Mouse (Mus musculus): ENCODE measurements around the gene Clock. TPM values are rescaled to one million over a fixed set of nuclear protein-coding genes. Genes with fewer than 3 reads are reported as not detected.
A peak's percentile ranks its signal among the peaks of the same experiment; 100 is the strongest.

Clock gene
- polyA plus RNA-seq, 1 experiment = 0.08 TPM

DNA sequence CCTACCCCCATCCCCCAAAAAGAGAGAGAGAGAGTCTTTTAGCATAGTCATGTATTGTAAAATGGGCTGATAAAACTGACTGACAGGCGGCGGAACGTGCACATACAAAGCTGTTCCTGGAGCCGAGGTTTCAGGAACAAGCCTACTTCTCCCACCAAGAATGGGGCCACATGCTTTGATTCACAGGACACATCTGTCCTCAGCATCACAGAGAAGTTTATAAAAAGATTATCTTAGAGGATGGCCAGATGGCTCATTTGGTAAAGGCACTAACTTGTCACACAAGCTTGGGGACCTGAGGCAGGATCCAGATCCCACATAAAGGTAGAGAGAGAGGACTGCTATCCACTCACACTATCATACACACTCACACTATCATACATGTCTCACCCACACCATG, 20.5 kb upstream of the Clock start:
- TF ChIP-seq FLI1 (IDR thresholded peaks at IDR 0.05; ENCODE audit: low read length) (no peak), GATA1 (IDR thresholded peaks at IDR 0.05; ENCODE audit: borderline replicate concordance, low read length) (no peak)
- Histone ChIP-seq H3K4me3 (replicated peaks) (no peak overlapping the region), H3K36me3 (replicated peaks; ENCODE audit: low read length) (no peaks in the 10 kb centered on the region), H3K4me1 (no peaks in the 10 kb centered on the region), H3K27me3 (replicated peaks) (peaks cover 15% of the 10 kb centered on the region), H3K9me3 (peaks cover 4% of the 10 kb centered on the region)

- H3K27me3 ChIP-seq (replicated peaks) = peaks cover 21% of the 10 kb centered on the region
- TF ChIP-seq FLI1 (IDR thresholded peaks at IDR 0.05; ENCODE audit: low read length) (no peak), GATA1 (IDR thresholded peaks at IDR 0.05; ENCODE audit: borderline replicate concordance, low read length) (no peak)
- H3K9me3 ChIP-seq = peaks cover 10% of the 10 kb centered on the region
- H3K36me3 ChIP-seq (replicated peaks; ENCODE audit: low read length) = no peaks in the 10 kb centered on the region
- no peaks in the 10 kb centered on the region for H3K4me1 ChIP-seq
- H3K4me3 ChIP-seq (replicated peaks) = no peak overlapping the region
Observed at GRCm38 (mm10) chr5:76321249-76322196, 16.9 kb upstream of the Clock start.

DNA sequence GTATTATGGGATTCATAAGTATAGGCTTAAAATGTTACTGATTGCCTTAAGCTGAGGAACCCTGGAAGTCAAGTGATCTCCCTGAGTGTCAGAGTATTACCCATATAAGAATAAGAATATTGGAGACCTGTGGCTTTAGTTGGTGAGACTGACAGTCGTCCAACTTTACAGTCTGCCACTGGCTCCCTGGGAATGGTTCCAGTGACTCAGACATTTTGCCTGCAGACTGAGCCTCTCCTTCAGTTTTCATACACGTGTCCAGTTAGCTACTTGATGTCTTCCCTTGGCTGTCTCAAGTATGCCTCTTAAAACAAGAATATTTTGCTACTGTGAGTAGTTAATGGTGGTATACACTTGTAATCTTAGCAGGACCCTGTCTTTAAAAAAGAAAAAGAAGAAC, 3.6 kb upstream of the Clock start:
- TF ChIP-seq FLI1 (IDR thresholded peaks at IDR 0.05; ENCODE audit: low read length) (no peak), GATA1 (IDR thresholded peaks at IDR 0.05; ENCODE audit: borderline replicate concordance, low read length) (no peak)
- peaks cover 10% of the 10 kb centered on the region for H3K4me1 ChIP-seq
- no peak overlapping the region for H3K4me3 ChIP-seq (replicated peaks)
- no peaks in the 10 kb centered on the region for H3K9me3 ChIP-seq
- H3K36me3 ChIP-seq (replicated peaks; ENCODE audit: low read length) = no peaks in the 10 kb centered on the region
- peaks cover 30% of the 10 kb centered on the region for H3K27me3 ChIP-seq (replicated peaks)

GRCm38 (mm10) chr5:76306261-76306660, 1.7 kb upstream of the Clock start:
- Histone ChIP-seq H3K9me3 (no peaks in the 10 kb centered on the region), H3K4me3 (replicated peaks) (no peak overlapping the region), H3K36me3 (replicated peaks; ENCODE audit: low read length) (no peaks in the 10 kb centered on the region), H3K4me1 (peaks cover 10% of the 10 kb centered on the region), H3K27me3 (replicated peaks) (peaks cover 27% of the 10 kb centered on the region)
- TF ChIP-seq FLI1 (IDR thresholded peaks at IDR 0.05; ENCODE audit: low read length) (no peak), GATA1 (IDR thresholded peaks at IDR 0.05; ENCODE audit: borderline replicate concordance, low read length) (no peak)

DNA sequence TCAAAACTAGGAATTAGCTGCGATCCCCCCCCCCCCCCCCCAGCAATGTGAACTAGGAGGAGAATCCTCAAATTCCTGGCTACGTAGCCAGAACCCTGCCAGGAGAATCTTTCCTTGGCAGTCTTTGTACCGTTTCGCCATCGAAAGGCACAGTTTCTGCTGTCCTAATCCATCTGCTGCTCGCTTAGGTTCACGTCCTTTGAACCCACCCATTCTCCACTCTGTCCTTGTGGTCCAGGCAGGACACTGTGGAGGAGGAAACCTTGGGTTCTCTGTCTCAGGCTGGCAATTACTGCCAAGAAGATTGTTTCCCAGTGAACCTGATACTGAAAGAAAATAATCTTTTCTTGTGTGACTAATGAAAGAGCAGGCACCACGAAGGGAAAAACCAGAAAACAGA, 1.0 kb upstream of the Clock start:
- TF ChIP-seq GATA1 (IDR thresholded peaks at IDR 0.05; ENCODE audit: borderline replicate concordance, low read length) = no peak
- no peak for TF ChIP-seq FLI1 (IDR thresholded peaks at IDR 0.05; ENCODE audit: low read length)
- Histone ChIP-seq H3K27me3 (replicated peaks) (peaks cover 27% of the 10 kb centered on the region), H3K9me3 (no peaks in the 10 kb centered on the region), H3K4me3 (replicated peaks) (peak overlapping the region; percentile 82), H3K36me3 (replicated peaks; ENCODE audit: low read length) (no peaks in the 10 kb centered on the region), H3K4me1 (peaks cover 10% of the 10 kb centered on the region)

- no peaks in the 10 kb centered on the region for H3K9me3 ChIP-seq
- peaks cover 10% of the 10 kb centered on the region for H3K4me1 ChIP-seq
- H3K36me3 ChIP-seq (replicated peaks; ENCODE audit: low read length) = no peaks in the 10 kb centered on the region
- H3K27me3 ChIP-seq (replicated peaks) = peaks cover 13% of the 10 kb centered on the region
- H3K4me3 ChIP-seq (replicated peaks) = peak overlapping the region; percentile 94
- no peak for TF ChIP-seq FLI1 (IDR thresholded peaks at IDR 0.05; ENCODE audit: low read length)
- no peak for TF ChIP-seq GATA1 (IDR thresholded peaks at IDR 0.05; ENCODE audit: borderline replicate concordance, low read length)
Observed at GRCm38 (mm10) chr5:76303745-76304451, 694 bp downstream of the Clock start.

DNA sequence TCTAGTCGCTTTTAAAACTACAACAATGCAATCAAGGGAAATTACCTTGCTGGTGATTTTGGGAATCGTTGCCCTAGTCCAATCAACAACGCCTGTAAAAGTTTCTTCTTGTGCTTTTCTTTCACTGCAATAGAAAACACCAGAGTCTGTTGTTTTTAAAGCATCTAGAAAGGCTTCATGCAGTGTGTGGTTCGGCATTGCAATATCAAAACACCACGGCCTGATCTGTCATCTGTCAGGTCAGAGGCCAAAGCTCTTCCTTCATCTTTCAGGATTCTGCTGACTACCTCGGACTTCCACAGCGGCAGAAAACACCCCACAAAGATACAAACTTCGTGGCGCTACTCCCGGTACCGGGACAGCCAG, 1.2 kb downstream of the Clock start:
- TF ChIP-seq GATA1 (IDR thresholded peaks at IDR 0.05; ENCODE audit: borderline replicate concordance, low read length) = no peak
- TF ChIP-seq FLI1 (IDR thresholded peaks at IDR 0.05; ENCODE audit: low read length) = no peak
- no peaks in the 10 kb centered on the region for H3K36me3 ChIP-seq (replicated peaks; ENCODE audit: low read length)
- H3K4me3 ChIP-seq (replicated peaks) = peak overlapping the region; percentile 94
- H3K27me3 ChIP-seq (replicated peaks) = peaks cover 11% of the 10 kb centered on the region
- H3K4me1 ChIP-seq = peaks cover 10% of the 10 kb centered on the region
- H3K9me3 ChIP-seq = no peaks in the 10 kb centered on the region

- TF ChIP-seq GATA1 (IDR thresholded peaks at IDR 0.05; ENCODE audit: borderline replicate concordance, low read length) (no peak), FLI1 (IDR thresholded peaks at IDR 0.05; ENCODE audit: low read length) (no peak)
- H3K4me1 ChIP-seq = peaks cover 15% of the 10 kb centered on the region
- H3K9me3 ChIP-seq = no peaks in the 10 kb centered on the region
- H3K4me3 ChIP-seq (replicated peaks) = no peak overlapping the region
- no peaks in the 10 kb centered on the region for H3K36me3 ChIP-seq (replicated peaks; ENCODE audit: low read length)
- H3K27me3 ChIP-seq (replicated peaks) = peaks cover 11% of the 10 kb centered on the region
Observed at GRCm38 (mm10) chr5:76302009-76302408, 2.6 kb downstream of the Clock start.

GRCm38 (mm10) chr5:76289234-76289691, 15.3 kb downstream of the Clock start:
- peaks cover 2% of the 10 kb centered on the region for H3K36me3 ChIP-seq (replicated peaks; ENCODE audit: low read length)
- H3K9me3 ChIP-seq = no peaks in the 10 kb centered on the region
- H3K4me3 ChIP-seq (replicated peaks) = no peak overlapping the region
- peaks cover 22% of the 10 kb centered on the region for H3K4me1 ChIP-seq
- H3K27me3 ChIP-seq (replicated peaks) = no peaks in the 10 kb centered on the region
- no peak for TF ChIP-seq FLI1 (IDR thresholded peaks at IDR 0.05; ENCODE audit: low read length)
- TF ChIP-seq GATA1 (IDR thresholded peaks at IDR 0.05; ENCODE audit: borderline replicate concordance, low read length) = no peak

DNA sequence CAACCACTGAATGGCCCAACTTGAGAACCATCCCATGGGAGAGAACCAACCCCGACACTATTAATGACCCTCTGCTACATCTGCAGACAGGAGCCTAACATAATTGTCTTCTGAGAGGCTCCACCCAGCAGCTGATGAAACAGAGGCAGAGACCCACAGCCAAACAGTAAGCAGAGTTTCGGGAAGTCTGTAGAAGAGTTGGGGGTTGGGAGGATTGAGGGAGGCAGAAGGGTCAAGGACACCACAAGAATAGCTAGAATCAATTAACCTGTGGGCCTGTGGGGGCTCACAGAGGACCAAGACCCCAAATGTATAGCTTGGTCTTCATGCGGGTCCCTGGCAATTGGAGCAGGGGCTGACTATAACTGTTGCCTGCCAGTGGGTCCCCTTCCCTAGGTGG, 16.3 kb downstream of the Clock start:
- no peaks in the 10 kb centered on the region for H3K9me3 ChIP-seq
- H3K4me1 ChIP-seq = peaks cover 27% of the 10 kb centered on the region
- H3K27me3 ChIP-seq (replicated peaks) = no peaks in the 10 kb centered on the region
- peaks cover 2% of the 10 kb centered on the region for H3K36me3 ChIP-seq (replicated peaks; ENCODE audit: low read length)
- H3K4me3 ChIP-seq (replicated peaks) = no peak overlapping the region
- TF ChIP-seq GATA1 (IDR thresholded peaks at IDR 0.05; ENCODE audit: borderline replicate concordance, low read length) (no peak), FLI1 (IDR thresholded peaks at IDR 0.05; ENCODE audit: low read length) (no peak)
